In the genomic region with DNA sequence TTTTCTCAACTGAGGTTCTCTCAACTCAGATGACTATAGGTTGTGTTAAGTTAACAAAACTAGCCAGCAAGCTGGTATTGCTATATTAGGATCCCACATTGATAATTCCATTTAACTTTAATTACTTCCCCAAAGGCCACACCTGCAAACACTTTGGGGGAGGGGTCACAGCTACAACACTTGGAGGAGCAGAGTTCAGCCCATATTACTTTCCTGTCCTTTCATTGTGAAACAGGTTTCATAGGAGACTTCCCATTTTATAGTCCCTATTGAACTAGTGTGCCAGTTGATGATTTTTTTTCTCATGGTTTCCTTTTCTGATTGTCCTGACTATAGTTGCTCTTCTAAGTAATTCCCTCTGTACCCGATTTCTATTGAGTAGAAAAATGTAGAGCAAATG, we compare ENCODE assay signal across 36 mouse cellular contexts. TPM values are rescaled to one million over a fixed set of nuclear protein-coding genes. Genes with fewer than 3 reads are reported as not detected.
"Had no signal": no experiment of that assay in that cellular context is flagged by ENCODE, and none has a peak within 500 bp of the region (broad histone marks: within the 10 kb centered on the region; RNA-seq: fewer than 3 reads in every experiment).

No protein-coding gene starts in this region.

- ATAC-seq: hindbrain, embryonic 16.5 days; hindbrain, postnatal 0 days; intestine, embryonic 15.5 days; intestine, embryonic 16.5 days; intestine, postnatal 0 days had no signal

- DNase-seq: heart, postnatal 10 days; heart, postnatal 14 days; heart, postnatal 36 days; heart, postnatal 4 days; kidney, adult 11 months; kidney, adult 18-20 months; kidney, adult 2 months; kidney, adult 8-10 months; kidney, adult 9 months; kidney, postnatal 10 days; kidney, postnatal 14 days; kidney, postnatal 25 days; kidney, postnatal 36 days; kidney, postnatal 4 days; layer of hippocampus, adult 9-11 months; layer of hippocampus, postnatal 36 days had no signal

- H3K27ac ChIP-seq: heart, embryonic 10.5 days; heart, embryonic 13.5 days; heart, embryonic 15.5 days; hindbrain, embryonic 10.5 days; hindbrain, embryonic 12.5 days; hindbrain, embryonic 13.5 days; hindbrain, embryonic 14.5 days; hindbrain, embryonic 15.5 days; hindbrain, postnatal 0 days; intestine, embryonic 15.5 days; kidney, embryonic 15.5 days; kidney, postnatal 0 days; layer of hippocampus, adult 2 months; left cerebral cortex, adult 2 months had no signal

- H3K4me2 ChIP-seq: heart, embryonic 11.5 days; heart, embryonic 12.5 days; heart, embryonic 13.5 days; heart, embryonic 15.5 days; hindbrain, embryonic 12.5 days; hindbrain, embryonic 13.5 days; hindbrain, embryonic 14.5 days; hindbrain, embryonic 15.5 days; intestine, embryonic 15.5 days; kidney, embryonic 15.5 days had no signal

- H3K4me1 ChIP-seq: heart, embryonic 12.5 days; heart, embryonic 13.5 days; heart, embryonic 15.5 days; hindbrain, embryonic 10.5 days; hindbrain, embryonic 12.5 days; hindbrain, embryonic 13.5 days; hindbrain, embryonic 15.5 days; intestine, embryonic 15.5 days; kidney, embryonic 15.5 days had no signal

- H3K9ac ChIP-seq: heart, embryonic 12.5 days; heart, embryonic 13.5 days; heart, embryonic 15.5 days; hindbrain, embryonic 12.5 days; hindbrain, embryonic 13.5 days; hindbrain, embryonic 14.5 days; hindbrain, embryonic 15.5 days; intestine, embryonic 15.5 days; kidney, embryonic 15.5 days had no signal

- H3K36me3 ChIP-seq: heart, embryonic 10.5 days; heart, embryonic 12.5 days; heart, embryonic 13.5 days; heart, embryonic 15.5 days; hindbrain, embryonic 10.5 days; hindbrain, embryonic 12.5 days; hindbrain, embryonic 13.5 days; hindbrain, embryonic 15.5 days; intestine, embryonic 15.5 days; kidney, embryonic 15.5 days had no signal

- H3K4me3 ChIP-seq: heart, embryonic 10.5 days; heart, embryonic 12.5 days; heart, embryonic 13.5 days; heart, embryonic 15.5 days; hindbrain, embryonic 10.5 days; hindbrain, embryonic 12.5 days; hindbrain, embryonic 13.5 days; hindbrain, embryonic 15.5 days; intestine, embryonic 15.5 days; kidney, embryonic 15.5 days; layer of hippocampus, adult 2 months; left cerebral cortex, adult 2 months had no signal

- H3K27me3 ChIP-seq: heart, embryonic 12.5 days; heart, embryonic 13.5 days; heart, embryonic 15.5 days; hindbrain, embryonic 12.5 days; hindbrain, embryonic 13.5 days; hindbrain, embryonic 15.5 days; intestine, embryonic 15.5 days; kidney, embryonic 15.5 days had no signal

- H3K9me3 ChIP-seq: heart, embryonic 10.5 days; heart, embryonic 12.5 days; heart, embryonic 13.5 days; heart, embryonic 15.5 days; hindbrain, embryonic 10.5 days; hindbrain, embryonic 12.5 days; hindbrain, embryonic 13.5 days; hindbrain, embryonic 15.5 days; intestine, embryonic 15.5 days; kidney, embryonic 15.5 days had no signal

RNA-seq across cellular contexts. Expression of a gene that starts 10.3 kb away (rescaled TPM):
- total RNA-seq: heart, postnatal 10 days; heart, postnatal 25 days; heart, postnatal 36 days had no signal
- polyA plus RNA-seq: heart, embryonic 10.5 days had no signal
